Mouse (Mus musculus) gastrocnemius, postnatal 4 days (tissue): ENCODE measurements around the gene Scarb1. TPM values are rescaled to one million over a fixed set of nuclear protein-coding genes. Genes with fewer than 3 reads are reported as not detected.
A peak's percentile ranks its signal among the peaks of the same experiment; 100 is the strongest.
"Not testable (repeated sequence)": the region's sequence is repeated elsewhere in the genome, so short reads cannot be mapped to it uniquely, and the experiment has no call there.

Experiments
- DNase-seq, 2 experiments: peaks; one replicate each; pipeline ENCODE4 v3.0.0; 2021 to 2022; ENCODE audit warnings: low spot score in 2 of 2, mixed read lengths in 2 of 2
- long read RNA-seq, 2 experiments: library from polyadenylated mRNA; stranded (forward); transcript quantifications; one replicate each; pipeline ENCODE4 v2.0.0; 2021
- total RNA-seq, 2 experiments: library from RNA; stranded (reverse); gene quantifications; 2 replicates each; pipeline ENCODE4 v1.2.3; 2021

The Scarb1 gene
- total RNA-seq = 10 to 100 TPM; 49.4 to 54.6 TPM
- long read RNA-seq, experiment 1, transcript Scarb1-202 (12 exons, 2,367 nt) = minor isoform, 10 of 55 reads
- long read RNA-seq, experiment 1, transcript Scarb1-201 (13 exons, 2,521 nt) = major isoform, 27 of 55 reads
- long read RNA-seq, experiment 1, partial matches to known transcripts = 12 of 55 reads
- long read RNA-seq, experiment 1, other reads (novel, unspliced or antisense) = 5 of 55 reads
- long read RNA-seq, experiment 2, transcript Scarb1-201 (13 exons, 2,521 nt) = major isoform, 29 of 53 reads
- long read RNA-seq, experiment 2, transcript Scarb1-202 (12 exons, 2,367 nt) = minor isoform, 16 of 53 reads
- long read RNA-seq, experiment 2, partial matches to known transcripts = 3 of 53 reads
- long read RNA-seq, experiment 2, other reads (novel, unspliced or antisense) = 5 of 53 reads

GRCm38 (mm10) chr5:125340547-125341262, at the start of gene Scarb1:
Scarb1 (minus strand) TSS chr5:125341094.
- DNase-seq = peak; percentile 83 to 86

GRCm38 (mm10) chr5:125389579-125390441, 48.9 kb upstream of the Scarb1 start, which contains the start of gene Ubc:
Ubc (minus strand) TSS chr5:125390202.
- DNase-seq = peak; percentile 79 to 89

- DNase-seq = peak; percentile 77 to 88
These were observed 48.3 kb upstream of the Scarb1 start, which contains the start of gene Gm10382 for GRCm38 (mm10) chr5:125389131-125389578. Gm10382 (plus strand) TSS chr5:125389322.

GRCm38 (mm10) chr5:125388358-125389092, 47.6 kb upstream of the Scarb1 start:
- no peak for DNase-seq

GRCm38 (mm10) chr5:125387295-125387694, 46.4 kb upstream of the Scarb1 start:
- not testable (repeated sequence) for DNase-seq

GRCm38 (mm10) chr5:125385215-125385940, 44.5 kb upstream of the Scarb1 start:
- DNase-seq = no peak

GRCm38 (mm10) chr5:125384512-125385214, 43.8 kb upstream of the Scarb1 start:
- no peak for DNase-seq

- DNase-seq = no peak
These were observed 42.9 kb upstream of the Scarb1 start for GRCm38 (mm10) chr5:125383637-125384420.

GRCm38 (mm10) chr5:125382673-125383558, 42.0 kb upstream of the Scarb1 start:
- peak in 1 of 2 experiments; percentile 39 for DNase-seq

- DNase-seq = no peak
These were observed 41.2 kb upstream of the Scarb1 start for GRCm38 (mm10) chr5:125381954-125382672.

- DNase-seq = no peak
These were observed 38.0 kb upstream of the Scarb1 start for GRCm38 (mm10) chr5:125378919-125379318.

GRCm38 (mm10) chr5:125377214-125377613, 36.3 kb upstream of the Scarb1 start:
- DNase-seq = no peak

GRCm38 (mm10) chr5:125375871-125376270, 35.0 kb upstream of the Scarb1 start:
- no peak for DNase-seq

GRCm38 (mm10) chr5:125372027-125372426, 31.1 kb upstream of the Scarb1 start:
- DNase-seq = no peak

GRCm38 (mm10) chr5:125370950-125371693, 30.2 kb upstream of the Scarb1 start:
- no peak for DNase-seq

GRCm38 (mm10) chr5:125368568-125368967, 27.7 kb upstream of the Scarb1 start:
- peak in 1 of 2 experiments; percentile 56 for DNase-seq
